Mouse (Mus musculus) lung, postnatal 0 days (tissue): ENCODE data around the gene Kazn. TPM values are rescaled to one million over a fixed set of nuclear protein-coding genes. Genes with fewer than 3 reads are reported as not detected.
A peak's percentile ranks its signal among the peaks of the same experiment; 100 is the strongest.

Experiments used
- ATAC-seq: fragments of 200-750 bp; cut with Nextera tagmentation; 2 replicates; pipeline ENCODE4 v1.8.0; 2017; ENCODE audit warnings: moderate library complexity
- DNase-seq: peaks from one replicate; pipeline ENCODE4 v3.0.0-alpha.2; 2016; ENCODE audit warnings: low spot score
- H3K27ac ChIP-seq: fragments of 300-500 bp; sonication (generic); 2 replicates; pipeline ENCODE4 v1.5.1; 2014; ENCODE audit warnings: antibody characterized with exemption, mild to moderate bottlenecking, low read length, mixed read lengths
- H3K27me3 ChIP-seq: fragments of 300-500 bp; sonication (generic); replicated peaks from 2 replicates; pipeline ENCODE4 v1.6.1; 2014; ENCODE audit warnings: low read length, mixed read lengths; ENCODE audit not compliant: insufficient read depth
- H3K36me3 ChIP-seq: fragments of 300-500 bp; sonication (generic); 2 replicates; pipeline ENCODE4 v1.6.1; 2014; ENCODE audit warnings: low read length, mixed read lengths; ENCODE audit not compliant: insufficient read depth
- H3K4me1 ChIP-seq: fragments of 300-500 bp; sonication (generic); 2 replicates; pipeline ENCODE4 v1.6.1; 2014; ENCODE audit warnings: antibody characterized with exemption, low read depth, low read length, mixed read lengths; ENCODE audit not compliant: insufficient read depth
- H3K4me2 ChIP-seq: fragments of 300-500 bp; sonication (generic); replicated peaks from 2 replicates; pipeline ENCODE4 v1.6.1; 2014; ENCODE audit warnings: low read depth, mild to moderate bottlenecking, low read length, moderate library complexity, mixed read lengths
- H3K4me3 ChIP-seq: fragments of 300-500 bp; sonication (generic); 2 replicates; pipeline ENCODE4 v1.5.1; 2014; ENCODE audit warnings: low read depth, low read length
- H3K9ac ChIP-seq: fragments of 300-500 bp; sonication (generic); replicated peaks from 2 replicates; pipeline ENCODE4 v1.6.1; 2014; ENCODE audit warnings: low read depth, mild to moderate bottlenecking
- H3K9me3 ChIP-seq: fragments of 300-500 bp; sonication (generic); 2 replicates; pipeline ENCODE4 v1.6.1; 2016; ENCODE audit warnings: low read length, mixed read lengths
- CTCF ChIP-seq: IDR thresholded peaks from 2 replicates; pipeline ENCODE4 v1.5.1; 2016; ENCODE audit warnings: antibody characterized with exemption, mild to moderate bottlenecking
- EP300 ChIP-seq: IDR thresholded peaks from 2 replicates; pipeline ENCODE4 v1.6.1; 2016; ENCODE audit warnings: antibody characterized with exemption, mild to moderate bottlenecking, control low read depth
- WGBS: fragments of 180-500 bp; shearing (Covaris S2); extraction: QIAGEN DNeasy Blood & Tissue Kit; methylation state at CpG from one replicate; pipeline ENCODE4 v1.1.7; 2014; 5-methylcytosine and 5-hydroxymethylcytosine counted together
- polyA plus RNA-seq: library from polyadenylated mRNA; unstranded; fragments of >200 nt; fragmentation: Nextera tagmentation; extraction: Ambion mirVana; gene quantifications from 2 replicates; pipeline ENCODE4 v1.2.1, GENCODE M21; 2015

Kazn gene
- polyA plus RNA-seq, 1 experiment from 2014 or later, result 6.0 TPM

DNA sequence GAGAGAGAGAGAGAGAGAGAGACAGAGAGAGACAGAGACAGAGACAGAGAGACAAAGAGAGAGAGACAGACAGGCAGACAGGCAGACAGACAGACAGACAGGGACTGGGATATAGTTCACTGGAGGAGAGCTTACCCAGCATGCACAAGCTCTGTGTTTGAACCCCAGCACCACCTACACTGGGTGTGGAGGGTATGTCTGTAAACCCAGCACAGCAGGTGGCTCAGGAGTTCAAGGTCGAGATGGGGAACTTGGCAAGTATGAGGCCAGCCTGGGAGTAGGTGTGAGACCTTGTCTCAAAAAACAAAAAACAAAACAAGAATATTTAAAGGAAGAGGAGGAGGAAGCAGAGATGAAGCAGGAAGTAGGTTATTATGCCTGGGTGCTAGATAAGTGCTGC lies 162.3 kb downstream of the Kazn start:
- no peak overlapping the region for H3K4me2 ChIP-seq
- no peak overlapping the region for H3K9ac ChIP-seq
- no peaks in the 10 kb centered on the region for H3K27me3 ChIP-seq
- no peaks in the 10 kb centered on the region for H3K9me3 ChIP-seq
- DNase-seq, result no peak
- TF ChIP-seq EP300 (no peak), CTCF (no peak)
- H3K4me1 ChIP-seq, result peaks cover 11% of the 10 kb centered on the region; the same call in 1 of the 2 replicates
- no peaks in the 10 kb centered on the region for H3K36me3 ChIP-seq
- no peak for ATAC-seq
- 39% methylated on average over 1 of the region's 1 CpGs for WGBS
- no peak overlapping the region for H3K27ac ChIP-seq
- H3K4me3 ChIP-seq, result no peak overlapping the region

DNA sequence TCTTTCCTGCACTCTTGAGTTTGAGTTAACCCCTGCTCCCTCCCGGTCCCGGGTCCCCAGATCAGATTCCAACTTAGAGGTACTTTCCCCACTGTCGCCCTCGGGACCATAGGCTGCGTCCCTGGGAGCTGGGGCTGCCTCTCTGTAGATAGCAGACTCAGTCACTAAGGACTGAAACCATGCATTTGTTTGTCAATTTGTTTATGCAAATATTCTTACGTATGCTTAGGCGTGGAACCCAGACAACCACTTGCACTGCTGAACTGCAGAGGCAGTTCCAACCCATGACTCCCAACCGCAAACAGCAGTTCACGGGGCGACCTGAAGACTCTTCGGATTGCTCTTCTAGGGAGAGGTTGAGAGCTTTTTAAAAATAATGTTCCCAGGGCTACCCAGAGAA lies 163.3 kb downstream of the Kazn start:
- DNase-seq, result no peak
- Histone ChIP-seq H3K4me3 (no peak overlapping the region), H3K27ac (no peak overlapping the region), H3K27me3 (no peaks in the 10 kb centered on the region), H3K4me1 (peaks cover 4% of the 10 kb centered on the region; the same call in 1 of the 2 replicates), H3K9me3 (no peaks in the 10 kb centered on the region), H3K4me2 (no peak overlapping the region), H3K36me3 (no peaks in the 10 kb centered on the region), H3K9ac (no peak overlapping the region)
- WGBS, result 75% methylated on average over 11 of the region's 11 CpGs
- ATAC-seq, result no peak
- TF ChIP-seq EP300 (no peak), CTCF (no peak)

DNA sequence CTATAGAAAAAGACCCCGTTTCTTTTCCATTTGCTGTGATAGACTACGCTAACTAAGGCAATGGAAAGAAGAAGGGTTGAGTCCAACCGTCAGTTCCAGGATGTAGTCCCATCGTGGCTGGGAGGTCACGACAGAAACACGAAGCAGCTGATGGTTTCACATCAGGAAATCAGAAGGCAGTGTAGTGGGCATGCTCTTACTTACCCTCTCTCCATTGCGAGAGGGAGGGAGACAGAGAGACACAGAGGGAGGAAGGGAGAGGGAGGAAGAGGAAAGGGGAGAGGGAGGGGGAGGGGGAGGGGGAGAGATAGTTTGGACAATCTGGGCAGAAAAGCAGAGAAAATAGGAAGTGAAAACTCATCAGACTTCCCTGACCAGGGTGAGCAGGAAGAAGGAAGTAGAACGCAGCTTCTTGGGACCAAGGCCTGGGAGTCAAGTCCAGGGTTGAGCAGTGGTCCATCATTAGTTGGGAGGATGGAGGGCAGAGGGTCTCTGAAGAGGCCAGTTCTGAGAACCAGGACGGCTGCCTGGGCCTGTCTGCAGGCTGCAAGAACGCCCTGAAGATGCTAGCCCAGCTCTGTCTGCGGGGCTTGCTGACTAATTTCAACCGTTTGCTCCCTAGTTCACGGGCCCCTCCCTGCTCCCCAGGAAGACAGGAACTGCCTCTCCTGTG lies 165.0 kb downstream of the Kazn start:
- 58% methylated on average over 13 of the region's 13 CpGs for WGBS
- Histone ChIP-seq H3K9me3 (no peaks in the 10 kb centered on the region), H3K27ac (no peak overlapping the region), H3K4me2 (no peak overlapping the region), H3K4me3 (no peak overlapping the region), H3K27me3 (no peaks in the 10 kb centered on the region), H3K4me1 (peaks cover 3% of the 10 kb centered on the region; the same call in 1 of the 2 replicates), H3K36me3 (no peaks in the 10 kb centered on the region), H3K9ac (no peak overlapping the region)
- TF ChIP-seq CTCF (no peak), EP300 (no peak)
- DNase-seq (no peak), ATAC-seq (no peak)

DNA sequence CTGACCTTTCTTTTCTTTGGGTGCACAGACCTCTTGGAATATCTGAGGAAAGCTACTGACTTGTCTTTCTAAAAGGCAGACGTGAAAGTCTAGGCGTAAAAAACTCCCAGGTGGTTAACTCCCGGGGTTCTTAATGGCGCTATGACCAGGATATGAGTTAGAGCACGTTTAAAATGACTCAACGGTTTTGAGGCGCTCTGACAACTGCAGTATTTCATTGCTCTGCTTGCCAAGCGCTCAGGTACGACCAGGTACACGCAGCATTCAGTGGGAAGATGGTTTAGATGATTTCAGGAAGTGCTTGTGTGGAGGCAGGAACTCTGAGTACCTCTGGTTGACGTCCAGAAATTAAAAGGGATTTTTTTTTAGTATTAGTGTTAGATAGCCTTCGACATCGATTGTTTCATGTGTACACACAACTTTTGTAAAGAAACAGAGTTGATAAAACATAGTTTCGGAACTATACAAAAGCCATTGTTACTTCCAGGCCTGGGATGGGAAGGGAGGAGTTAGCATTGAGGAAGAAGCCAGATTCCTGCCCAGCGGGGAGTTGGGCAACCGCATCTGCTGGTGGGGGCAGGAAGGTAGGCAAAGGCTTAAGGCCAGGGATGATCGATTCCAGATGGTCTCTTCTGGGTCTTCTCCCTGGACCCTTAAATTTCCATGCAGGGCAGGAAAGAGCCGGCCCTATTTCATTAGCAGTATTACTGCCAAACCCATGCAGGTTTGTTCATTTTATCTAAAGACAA lies 167.8 kb downstream of the Kazn start:
- ATAC-seq, result no peak
- H3K4me2 ChIP-seq, result no peak overlapping the region
- H3K9me3 ChIP-seq, result no peaks in the 10 kb centered on the region
- H3K4me3 ChIP-seq, result no peak overlapping the region
- no peak overlapping the region; the same call in 1 of the 2 replicates for H3K27ac ChIP-seq
- 0 out of 2 replicates have a peak, but pooled peaks cover 3% of the 10 kb centered on the region for H3K4me1 ChIP-seq
- H3K27me3 ChIP-seq, result no peaks in the 10 kb centered on the region
- WGBS, result 26% methylated on average over 18 of the region's 18 CpGs
- TF ChIP-seq CTCF, result no peak
- TF ChIP-seq EP300, result no peak
- no peak overlapping the region for H3K9ac ChIP-seq
- no peaks in the 10 kb centered on the region for H3K36me3 ChIP-seq
- no peak for DNase-seq

DNA sequence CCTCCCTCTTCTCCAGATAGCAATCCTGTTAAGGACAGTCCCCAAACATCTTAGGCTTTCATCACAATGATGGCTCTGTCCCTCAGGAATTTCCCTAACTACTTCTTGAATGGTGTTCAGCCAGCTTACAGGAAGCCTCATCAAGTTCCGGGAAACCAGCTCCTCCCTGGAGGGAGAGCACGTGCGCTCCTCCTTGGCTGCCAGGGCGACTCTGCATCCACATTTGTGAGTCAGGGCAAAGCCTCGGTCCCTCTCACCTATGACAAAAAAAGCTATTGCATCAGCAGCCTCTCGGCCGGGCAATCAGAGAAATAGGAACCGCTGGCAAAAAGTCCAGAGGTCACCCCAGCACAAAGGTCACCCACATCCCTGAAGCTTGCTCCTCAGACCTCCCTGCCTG lies 168.4 kb downstream of the Kazn start:
- no peak overlapping the region for H3K9ac ChIP-seq
- H3K4me1 ChIP-seq, result peaks cover 5% of the 10 kb centered on the region; the same call in 1 of the 2 replicates
- H3K27me3 ChIP-seq, result no peaks in the 10 kb centered on the region
- DNase-seq, result peak; percentile 70
- no peak for TF ChIP-seq CTCF
- no peak for TF ChIP-seq EP300
- peak; percentile 53 for ATAC-seq
- no peak overlapping the region for H3K4me2 ChIP-seq
- no peak overlapping the region for H3K4me3 ChIP-seq
- no peaks in the 10 kb centered on the region for H3K9me3 ChIP-seq
- WGBS, result 20% methylated on average over 8 of the region's 8 CpGs
- H3K36me3 ChIP-seq, result no peaks in the 10 kb centered on the region
- H3K27ac ChIP-seq, result no peak overlapping the region; the same call in 1 of the 2 replicates

DNA sequence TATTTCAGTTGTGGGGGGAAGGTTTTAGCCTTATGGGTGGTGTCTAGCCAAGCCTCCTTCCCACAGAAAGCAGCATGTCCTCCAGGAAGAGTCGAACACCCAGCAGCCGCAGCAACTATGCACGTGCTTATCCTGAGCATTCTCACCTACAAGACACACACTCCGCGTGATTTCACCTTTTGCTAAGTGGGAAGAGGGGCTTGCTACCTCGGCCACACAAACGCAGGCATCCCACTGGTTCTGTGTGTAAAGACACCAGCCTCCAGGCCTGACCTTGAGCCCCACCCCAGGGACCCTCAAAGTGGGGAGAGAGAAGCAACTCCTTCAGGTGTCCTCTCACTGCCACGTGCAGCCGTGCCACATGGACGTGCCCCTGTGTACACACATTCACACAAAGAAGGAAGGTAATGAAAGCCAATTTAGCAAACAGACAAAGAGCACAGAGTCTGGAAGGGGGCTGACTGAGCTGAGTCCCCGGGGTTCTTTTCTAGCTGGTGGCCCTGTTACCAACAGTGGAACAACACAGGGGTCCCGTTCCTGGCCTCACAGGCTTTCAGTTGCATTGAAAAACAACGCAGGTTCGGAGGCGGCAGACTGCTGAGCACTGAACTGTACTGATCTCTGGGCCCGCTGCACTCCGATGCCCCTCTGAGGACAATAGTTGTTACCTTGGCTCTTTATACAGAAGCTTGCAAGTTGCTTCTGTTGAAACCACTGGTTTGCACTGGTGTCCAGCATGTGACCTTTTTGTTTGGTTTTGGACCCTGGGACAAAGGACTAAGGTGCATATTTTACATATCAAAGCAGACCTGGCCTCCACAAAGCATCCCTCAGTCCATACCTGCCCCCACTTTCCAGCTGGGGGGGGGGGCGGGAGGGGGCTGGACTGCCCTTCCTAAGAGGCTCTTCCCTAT lies 170.0 kb downstream of the Kazn start:
- no peak overlapping the region for H3K9ac ChIP-seq
- H3K4me2 ChIP-seq, result no peak overlapping the region
- H3K36me3 ChIP-seq, result no peaks in the 10 kb centered on the region
- ATAC-seq, result no peak
- no peaks in the 10 kb centered on the region for H3K27me3 ChIP-seq
- no peaks in the 10 kb centered on the region for H3K9me3 ChIP-seq
- TF ChIP-seq CTCF (no peak), EP300 (no peak)
- H3K4me3 ChIP-seq, result no peak overlapping the region
- DNase-seq, result no peak
- H3K27ac ChIP-seq, result no peak overlapping the region
- WGBS, result 54% methylated on average over 18 of the region's 18 CpGs
- H3K4me1 ChIP-seq, result peaks cover 8% of the 10 kb centered on the region; the same call in 1 of the 2 replicates
